ENCODE assay signal across 18 mouse cellular contexts in genomic region chr9:35114234-35114633, GRCm38 (mm10). TPM values are rescaled to one million over a fixed set of nuclear protein-coding genes. Genes with fewer than 3 reads are reported as not detected.
A peak's percentile ranks its signal among the peaks of the same experiment; 100 is the strongest.
DNase-seq lines count a peak whose midpoint lies in the region; ATAC-seq lines count a peak whose summit lies in the region.
"Had no signal": no experiment of that assay in that cellular context is flagged by ENCODE, and none has a peak within 500 bp of the region (broad histone marks: within the 10 kb centered on the region; RNA-seq: fewer than 3 reads in every experiment).

No protein-coding gene starts in this region.

- H3K9ac ChIP-seq in heart, embryonic 12.5 days = no peak overlapping the region
- no peak overlapping the region for H3K9ac ChIP-seq in lung, embryonic 15.5 days
- H3K9ac ChIP-seq in intestine, embryonic 15.5 days = no peak overlapping the region
- peak overlapping the region; percentile 87 for H3K9ac ChIP-seq in liver, embryonic 15.5 days
- H3K9ac ChIP-seq: hindbrain, embryonic 13.5 days; limb, embryonic 12.5 days; neural tube, embryonic 15.5 days had no signal

- intact Hi-C loops in heart, postnatal 36 days (cut with DNase I) = no loop called here

- H3K9me3 ChIP-seq in heart, embryonic 12.5 days (replicated peaks) = no peaks in the 10 kb centered on the region
- H3K9me3 ChIP-seq in lung, embryonic 15.5 days = no peaks in the 10 kb centered on the region
- H3K9me3 ChIP-seq in intestine, embryonic 15.5 days = no peaks in the 10 kb centered on the region
- no peaks in the 10 kb centered on the region for H3K9me3 ChIP-seq in liver, embryonic 15.5 days (replicated peaks)
- H3K9me3 ChIP-seq: hindbrain, embryonic 13.5 days; limb, embryonic 12.5 days; neural tube, embryonic 15.5 days had no signal

- peak overlapping the region; percentile 95; the same call in 1 of the 2 replicates for H3K4me2 ChIP-seq in heart, embryonic 12.5 days
- peak overlapping the region; percentile 83; the same call in 1 of the 2 replicates for H3K4me2 ChIP-seq in lung, embryonic 15.5 days
- peak overlapping the region; percentile 31; the same call in 1 of the 2 replicates for H3K4me2 ChIP-seq in intestine, embryonic 15.5 days (replicated peaks)
- peak overlapping the region; percentile 93 for H3K4me2 ChIP-seq in liver, embryonic 15.5 days
- H3K4me2 ChIP-seq: hindbrain, embryonic 13.5 days; neural tube, embryonic 15.5 days had no signal

- 82% methylated on average over 3 of the region's 3 CpGs for WGBS in heart, embryonic 12.5 days
- 87% methylated on average over 3 of the region's 3 CpGs for WGBS in lung, embryonic 15.5 days
- WGBS in intestine, embryonic 15.5 days = 88% methylated on average over 3 of the region's 3 CpGs
- 74% methylated on average over 3 of the region's 3 CpGs for WGBS in liver, embryonic 15.5 days (ENCODE audit: insufficient replicate concordance)

- DNase-seq in heart, postnatal 36 days = no peak
- DNase-seq in lung, postnatal 36 days = no peak
- no peak for DNase-seq in T-cell, adult 2 months (ENCODE audit: low spot score)
- DNase-seq: adrenal gland, adult 8-10 months; cerebellum, adult 9-10 months; embryo, embryonic 11 days; kidney, adult 2 months; kidney, postnatal 36 days; layer of hippocampus, postnatal 36 days had no signal

- no peaks in the 10 kb centered on the region for H3K36me3 ChIP-seq in heart, embryonic 12.5 days
- H3K36me3 ChIP-seq in lung, embryonic 15.5 days = no peaks in the 10 kb centered on the region
- no peaks in the 10 kb centered on the region for H3K36me3 ChIP-seq in intestine, embryonic 15.5 days
- peaks cover 32% of the 10 kb centered on the region for H3K36me3 ChIP-seq in liver, embryonic 15.5 days (replicated peaks)
- H3K36me3 ChIP-seq: hindbrain, embryonic 13.5 days; neural tube, embryonic 15.5 days had no signal

- peaks cover 65% of the 10 kb centered on the region for H3K4me1 ChIP-seq in heart, embryonic 12.5 days (replicated peaks)
- H3K4me1 ChIP-seq in lung, embryonic 15.5 days = peaks cover 61% of the 10 kb centered on the region
- peaks cover 43% of the 10 kb centered on the region for H3K4me1 ChIP-seq in intestine, embryonic 15.5 days (replicated peaks)
- peaks cover 96% of the 10 kb centered on the region for H3K4me1 ChIP-seq in liver, embryonic 15.5 days (replicated peaks)

- no peak overlapping the region for H3K27ac ChIP-seq in heart, embryonic 12.5 days (ENCODE audit: poor library complexity, severe bottlenecking)
- H3K27ac ChIP-seq in lung, embryonic 15.5 days = no peak overlapping the region
- no peak overlapping the region for H3K27ac ChIP-seq in intestine, embryonic 15.5 days
- peak overlapping the region; percentile 62 for H3K27ac ChIP-seq in liver, embryonic 15.5 days (replicated peaks)
- H3K27ac ChIP-seq: hindbrain, embryonic 13.5 days; limb, embryonic 12.5 days; neural tube, embryonic 15.5 days had no signal

- H3K27me3 ChIP-seq in heart, embryonic 12.5 days (replicated peaks) = no peaks in the 10 kb centered on the region
- H3K27me3 ChIP-seq in lung, embryonic 15.5 days = no peaks in the 10 kb centered on the region
- no peaks in the 10 kb centered on the region for H3K27me3 ChIP-seq in intestine, embryonic 15.5 days (replicated peaks)
- H3K27me3 ChIP-seq in liver, embryonic 15.5 days = no peaks in the 10 kb centered on the region
- H3K27me3 ChIP-seq: limb, embryonic 12.5 days; neural tube, embryonic 15.5 days had no signal

- ATAC-seq in heart, embryonic 12.5 days (ENCODE audit: insufficient number of reproducible peaks, low FRiP score) = no peak
- no peak for ATAC-seq in lung, embryonic 15.5 days (ENCODE audit: borderline replicate concordance, extremely low read depth, low FRiP score, low TSS enrichment)
- no peak for ATAC-seq in intestine, embryonic 15.5 days
- ATAC-seq in liver, embryonic 15.5 days (ENCODE audit: insufficient read depth) = no peak
- ATAC-seq in activated CD4-positive, CD25-positive, alpha-beta regulatory T cell, adult 4 months = no peak
- ATAC-seq: forebrain, embryonic 16.5 days had no signal

- no peak overlapping the region for H3K4me3 ChIP-seq in heart, embryonic 12.5 days
- no peak overlapping the region for H3K4me3 ChIP-seq in lung, embryonic 15.5 days
- no peak overlapping the region for H3K4me3 ChIP-seq in intestine, embryonic 15.5 days (replicated peaks)
- H3K4me3 ChIP-seq in liver, embryonic 15.5 days (replicated peaks) = peak overlapping the region; percentile 79
- H3K4me3 ChIP-seq: hindbrain, embryonic 13.5 days; limb, embryonic 12.5 days; neural tube, embryonic 15.5 days had no signal

RNA-seq across cellular contexts. Expression of gene St3gal4, which starts 4.8 kb away (rescaled TPM):
- 20.8 and 20.9 TPM in 2 replicates for polyA plus RNA-seq in heart, embryonic 12.5 days (2016; fragmentation: Nextera tagmentation; extraction: Ambion mirVana)
- 10 to 100 TPM; 26.8 to 39.1 TPM for total RNA-seq in heart, postnatal 36 days (2021)
- 36.4 and 37.4 TPM in 2 replicates for polyA plus RNA-seq in lung, embryonic 15.5 days (2015; fragmentation: Nextera tagmentation; extraction: Ambion mirVana)
- 146 and 161 TPM in 2 replicates for polyA plus RNA-seq in intestine, embryonic 15.5 days (2015; fragmentation: Nextera tagmentation; extraction: Ambion mirVana)
- 24.2 and 24.7 TPM in 2 replicates for polyA plus RNA-seq in liver, embryonic 15.5 days (2015; fragmentation: Nextera tagmentation; extraction: Ambion mirVana)
- 10 to 100 TPM; 12.0 to 21.5 TPM for polyA plus RNA-seq in activated CD4-positive, CD25-positive, alpha-beta regulatory T cell, adult 4 months (2017; shearing (Covaris generic))

Comparison
In these comparisons a context has a peak if more than half of its experiments do, and no peak if none do; other contexts are left out.
1. H3K4me2 ChIP-seq: peak in every context shown above with its lines; median percentile 95 in heart, embryonic 12.5 days; 93 in liver, embryonic 15.5 days; 83 in lung, embryonic 15.5 days; 31 in intestine, embryonic 15.5 days.